Mouse (Mus musculus) MEL (cell line): ENCODE results near the gene Asic3. TPM values are rescaled to one million over a fixed set of nuclear protein-coding genes. Genes with fewer than 3 reads are reported as not detected.
"Not testable (repeated sequence)": the region's sequence is repeated elsewhere in the genome, so short reads cannot be mapped to it uniquely, and the experiment has no call there.

Experiments used
- DNase-seq: peaks from one replicate; pipeline ENCODE4 v3.0.0; 2011; ENCODE audit warnings: low read depth, low spot score
- H3K27ac ChIP-seq: 2 replicates; pipeline ENCODE4 v1.5.1; 2012; ENCODE audit warnings: low read depth, mild to moderate bottlenecking, control low read depth, low read length, moderate library complexity; ENCODE audit not compliant: control insufficient read depth
- H3K27me3 ChIP-seq, 2 experiments: fragments of 150-350 bp in 1 of 2; sonication (generic) in 1 of 2; 2 replicates each; pipeline ENCODE4 v1.6.1; 2012; ENCODE audit warnings: low read length in 2 of 2, mild to moderate bottlenecking in 2 of 2, improper control_type of control experiment in 1 of 2, moderate library complexity in 1 of 2; ENCODE audit not compliant: insufficient read depth in 2 of 2, control insufficient read depth in 1 of 2
- H3K36me3 ChIP-seq, 2 experiments: 2 replicates each; pipeline ENCODE4 v1.6.1; 2012 to 2014; ENCODE audit warnings: low read length in 2 of 2, improper control_type of control experiment in 1 of 2, inconsistent platforms in 1 of 2, mild to moderate bottlenecking in 1 of 2; ENCODE audit not compliant: insufficient read depth in 2 of 2, control insufficient read depth in 1 of 2
- H3K4me1 ChIP-seq, 2 experiments: fragments of 150-350 bp in 1 of 2; sonication (generic) in 1 of 2; 2 replicates each; pipeline ENCODE4 v1.6.1; 2012; ENCODE audit warnings: low read length in 2 of 2, improper control_type of control experiment in 1 of 2, mild to moderate bottlenecking in 1 of 2; ENCODE audit not compliant: insufficient read depth in 2 of 2, control insufficient read depth in 1 of 2
- H3K4me3 ChIP-seq, 2 experiments: fragments of 150-350 bp in 1 of 2; sonication (generic) in 1 of 2; 2 replicates each; pipeline ENCODE4 v1.5.1; 2012; ENCODE audit warnings: low read depth in 2 of 2, low read length in 2 of 2, mild to moderate bottlenecking in 2 of 2, moderate library complexity in 2 of 2, control low read depth in 1 of 2, improper control_type of control experiment in 1 of 2; ENCODE audit not compliant: control insufficient read depth in 1 of 2, insufficient read depth in 1 of 2
- H3K79me2 ChIP-seq: 2 replicates; pipeline ENCODE4 v1.6.1; 2012; ENCODE audit warnings: mild to moderate bottlenecking, low read length, moderate library complexity; ENCODE audit not compliant: control insufficient read depth, poor library complexity, insufficient read depth
- H3K9ac ChIP-seq: 2 replicates; pipeline ENCODE4 v1.6.1; 2012; ENCODE audit warnings: low read depth, mild to moderate bottlenecking, control low read depth, low read length, moderate library complexity; ENCODE audit not compliant: control insufficient read depth, poor library complexity, severe bottlenecking
- H3K9me3 ChIP-seq: fragments of 150-350 bp; sonication (generic); replicated peaks from 2 replicates; pipeline ENCODE4 v1.6.1; 2012; ENCODE audit warnings: mild to moderate bottlenecking, low read length, improper control_type of control experiment, moderate library complexity; ENCODE audit not compliant: insufficient read depth
- CHD2 ChIP-seq: IDR thresholded peaks from 2 replicates; pipeline ENCODE4 v1.6.1; 2011; ENCODE audit warnings: low read length, improper control_type of control experiment
- CTCF ChIP-seq, 3 experiments: IDR thresholded peaks in 2 of 3; conservative IDR thresholded peaks in 1 of 3; 2 replicates each; pipeline ENCODE4 v1.5.1; 2011 to 2012; ENCODE audit warnings: low read length in 3 of 3, low read depth in 2 of 3, mild to moderate bottlenecking in 2 of 3, improper control_type of control experiment in 1 of 3, inconsistent platforms in 1 of 3, mixed read lengths in 1 of 3, moderate library complexity in 1 of 3; ENCODE audit not compliant: control insufficient read depth in 1 of 3, insufficient read depth in 1 of 3, poor library complexity in 1 of 3, severe bottlenecking in 1 of 3
- E2F4 ChIP-seq: IDR thresholded peaks from 2 replicates; pipeline ENCODE4 v1.6.1; 2011; ENCODE audit warnings: low read depth, low read length, improper control_type of control experiment, borderline replicate concordance
- EP300 ChIP-seq, 2 experiments: IDR thresholded peaks; 2 replicates each; pipeline ENCODE4 v1.6.1; 2011; ENCODE audit warnings: improper control_type of control experiment in 2 of 2, low read length in 2 of 2, low read depth in 1 of 2, mild to moderate bottlenecking in 1 of 2
- GATA1 ChIP-seq: IDR thresholded peaks from 2 replicates; pipeline ENCODE4 v1.6.1; 2011; ENCODE audit warnings: low read depth, low read length, improper control_type of control experiment
- JUND ChIP-seq: IDR thresholded peaks from 2 replicates; pipeline ENCODE4 v1.6.1; 2011; ENCODE audit warnings: low read depth, mild to moderate bottlenecking, improper control_type of control experiment, low read length
- KAT2A ChIP-seq: conservative IDR thresholded peaks from 2 replicates; pipeline ENCODE4 v1.6.1; 2012; ENCODE audit warnings: low read depth, low read length, improper control_type of control experiment, inconsistent platforms
- MAX ChIP-seq: IDR thresholded peaks from 2 replicates; pipeline ENCODE4 v1.6.1; 2011; ENCODE audit warnings: low read length, improper control_type of control experiment
- MAZ ChIP-seq: IDR thresholded peaks from 2 replicates; pipeline ENCODE4 v1.6.1; 2012; ENCODE audit warnings: low read depth, mild to moderate bottlenecking, inconsistent platforms, low read length, improper control_type of control experiment
- MYC ChIP-seq: IDR thresholded peaks from 2 replicates; pipeline ENCODE4 v1.6.1; 2011; ENCODE audit warnings: low read depth, mild to moderate bottlenecking, low read length, improper control_type of control experiment, moderate library complexity
- NRF1 ChIP-seq: IDR thresholded peaks from 2 replicates; pipeline ENCODE4 v1.6.1; 2014; ENCODE audit warnings: low read depth, mild to moderate bottlenecking, inconsistent platforms, low read length, improper control_type of control experiment, moderate library complexity; ENCODE audit not compliant: poor library complexity, insufficient read depth, severe bottlenecking
- POLR2AphosphoS5 ChIP-seq: IDR thresholded peaks from 2 replicates; pipeline ENCODE4 v1.6.1; 2012; ENCODE audit warnings: low read depth, borderline replicate concordance, mild to moderate bottlenecking, inconsistent platforms, low read length, moderate library complexity, mixed read lengths
- RAD21 ChIP-seq: IDR thresholded peaks from 2 replicates; pipeline ENCODE4 v1.6.1; 2011; ENCODE audit warnings: mild to moderate bottlenecking, low read depth, low read length, improper control_type of control experiment
- SMC3 ChIP-seq: IDR thresholded peaks from 2 replicates; pipeline ENCODE4 v1.6.1; 2011; ENCODE audit warnings: low read depth, low read length, improper control_type of control experiment
- TBP ChIP-seq: IDR thresholded peaks from 2 replicates; pipeline ENCODE4 v1.8.0; 2011; ENCODE audit warnings: low read depth, low read length, improper control_type of control experiment
- UBTF ChIP-seq: IDR thresholded peaks from 2 replicates; pipeline ENCODE4 v1.6.1; 2012; ENCODE audit warnings: low read depth, mild to moderate bottlenecking, inconsistent platforms, low read length, improper control_type of control experiment, moderate library complexity, borderline replicate concordance; ENCODE audit not compliant: insufficient read depth
- USF2 ChIP-seq, 2 experiments: IDR thresholded peaks; 2 replicates each; pipeline ENCODE4 v1.6.1; 2011 to 2012; ENCODE audit warnings: improper control_type of control experiment in 2 of 2, low read length in 2 of 2, borderline replicate concordance in 1 of 2, inconsistent platforms in 1 of 2, low read depth in 1 of 2, mild to moderate bottlenecking in 1 of 2; ENCODE audit not compliant: insufficient read depth in 1 of 2
- ZMIZ1 ChIP-seq: IDR thresholded peaks from 2 replicates; pipeline ENCODE4 v1.6.1; 2012; ENCODE audit warnings: low read depth, mild to moderate bottlenecking, inconsistent platforms, low read length, improper control_type of control experiment, moderate library complexity
- ZNF384 ChIP-seq: IDR thresholded peaks from 2 replicates; pipeline ENCODE4 v1.6.1; 2012; ENCODE audit warnings: low read depth, mild to moderate bottlenecking, inconsistent platforms, low read length, improper control_type of control experiment
- polyA plus RNA-seq, 2 experiments: library from polyadenylated mRNA; stranded (reverse) in 1 of 2; unstranded in 1 of 2; fragments of >175 nt in 1 of 2; fragments of >200 nt in 1 of 2; gene quantifications; 2 replicates each; pipeline versions ENCODE4 v1.2.1 to v1.2.4; 2012; ENCODE audit warnings: low replicate concordance in 2 of 2, low read depth in 1 of 2; ENCODE audit not compliant: insufficient read length in 2 of 2, insufficient read depth in 1 of 2, missing spikeins in 1 of 2
- total RNA-seq: library from RNA; depleted of rRNA; stranded (reverse); fragments of 300-350 nt; gene quantifications from 2 replicates; pipeline ENCODE4 v1.2.3, GENCODE M21; 2012

Asic3 gene
- total and polyA plus RNA-seq, 3 experiments: 0.04 to 0.35 TPM; not detected in 1

DNA sequence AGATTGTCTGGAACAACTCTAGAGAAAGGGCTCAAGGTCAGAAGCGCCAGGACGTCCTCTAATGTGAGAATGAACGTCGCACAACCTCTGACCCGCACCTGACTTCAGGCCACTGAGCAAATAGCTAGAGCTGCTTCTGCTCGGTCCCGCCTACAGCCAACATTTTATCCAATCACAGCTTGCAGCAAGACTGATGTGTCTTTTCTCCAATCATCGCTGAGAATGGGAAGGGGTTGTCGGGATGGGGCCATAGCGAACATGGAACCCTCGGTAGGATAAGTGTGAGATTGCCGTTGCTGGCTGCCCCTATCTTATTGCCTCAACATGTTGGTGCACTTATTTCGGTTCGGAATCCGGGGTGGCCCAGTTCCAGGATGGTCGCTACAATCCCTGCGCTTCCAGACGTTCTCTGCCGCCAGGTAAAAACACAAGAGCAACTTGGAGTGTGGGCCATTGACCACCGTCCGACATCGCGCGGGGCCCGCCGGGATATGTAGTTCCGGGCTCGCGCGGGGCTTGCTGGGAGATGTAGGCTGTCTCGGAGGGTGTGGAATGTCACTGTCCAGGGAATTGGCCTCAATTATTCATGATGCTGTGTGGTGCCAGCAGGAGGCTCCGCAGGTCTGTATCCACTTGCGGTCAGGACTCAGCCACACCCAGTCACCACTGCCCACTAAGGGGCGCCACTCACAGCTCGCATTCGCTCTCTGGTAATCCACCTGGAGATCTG, 18.9 kb upstream of the Asic3 start (continued):
- TF ChIP-seq EP300 (IDR thresholded peaks at IDR 0.05; ENCODE audit: low read depth in 1 of 2, low read length in 2 of 2) (no peak; a peak in 1 of 4 replicates), GATA1 (no peak), RAD21 (peak; percentile 2), KAT2A (peak; percentile 72), NRF1 (peak; percentile 40; the same call in 1 of the 2 replicates), ZMIZ1 (peak; percentile 98), CHD2 (peak; percentile 85), E2F4 (no peak)

- Histone ChIP-seq H3K4me1 (peaks cover 10 to 14% of the 10 kb centered on the region in 2 experiments), H3K36me3 (peaks cover 2 to 15% of the 10 kb centered on the region in 2 experiments; a peak in 3 of 4 replicates)
- H3K79me2 ChIP-seq, H3K9ac ChIP-seq, H3K9me3 ChIP-seq, H3K27ac ChIP-seq, H3K27me3 ChIP-seq, H3K4me3 ChIP-seq, DNase-seq: not testable (repeated sequence)
- TF ChIP-seq CTCF (IDR thresholded peaks at IDR 0.05 in 2 of 3, conservative IDR thresholded peaks at IDR 0.05 in 1 of 3; ENCODE audit: control insufficient read depth in 1 of 3, insufficient read depth in 1 of 3, low read depth in 2 of 3, low read length in 3 of 3, poor library complexity in 1 of 3, severe bottlenecking in 1 of 3): peak in 2 of 3 experiments; percentile 18 to 22; a peak in 2 of 6 replicates
- TF ChIP-seq TBP: peak; percentile 26; the same call in 1 of the 2 replicates
- peak; percentile 72 for TF ChIP-seq ZNF384
- TF ChIP-seq, all 39 proteins: peak for 3; not testable (repeated sequence) for 36
Measured at GRCm38 (mm10) chr5:24396254-24396653, 16.9 kb upstream of the Asic3 start.

GRCm38 (mm10) chr5:24399686-24400085, 13.5 kb upstream of the Asic3 start:
- Histone ChIP-seq H3K36me3 (peaks cover 2 to 18% of the 10 kb centered on the region in 2 experiments; a peak in 3 of 4 replicates), H3K27me3 (no peaks in the 10 kb centered on the region), H3K4me3 (no peak overlapping the region), H3K9ac (no peak overlapping the region), H3K79me2 (peaks cover 2% of the 10 kb centered on the region), H3K4me1 (peaks cover 12 to 18% of the 10 kb centered on the region in 2 experiments), H3K9me3 (no peaks in the 10 kb centered on the region), H3K27ac (no peak overlapping the region)
- DNase-seq: no peak
- no peak for TF ChIP-seq E2F4
- TF ChIP-seq NRF1: no peak
- no peak for TF ChIP-seq POLR2AphosphoS5
- TF ChIP-seq UBTF: no peak
- TF ChIP-seq MAZ: no peak
- TF ChIP-seq USF2 (IDR thresholded peaks at IDR 0.05; ENCODE audit: borderline replicate concordance in 1 of 2, insufficient read depth in 1 of 2, low read depth in 1 of 2, low read length in 2 of 2): no peak
- TF ChIP-seq ZNF384: no peak
- TF ChIP-seq ZMIZ1: no peak
- no peak for TF ChIP-seq JUND
- TF ChIP-seq SMC3: no peak
- no peak for TF ChIP-seq CTCF (IDR thresholded peaks at IDR 0.05 in 2 of 3, conservative IDR thresholded peaks at IDR 0.05 in 1 of 3; ENCODE audit: control insufficient read depth in 1 of 3, insufficient read depth in 1 of 3, low read depth in 2 of 3, low read length in 3 of 3, poor library complexity in 1 of 3, severe bottlenecking in 1 of 3)
- TF ChIP-seq MAX: no peak
- no peak for TF ChIP-seq MYC
